Mouse (Mus musculus) testis, postnatal 14 days (tissue): ENCODE data around the gene Camsap3.
A peak's percentile ranks its signal among the peaks of the same experiment; 100 is the strongest.

Experiments used
- DNase-seq: peaks from one replicate; pipeline ENCODE4 v3.0.0; 2021; ENCODE audit warnings: low spot score

Camsap3 gene

DNA sequence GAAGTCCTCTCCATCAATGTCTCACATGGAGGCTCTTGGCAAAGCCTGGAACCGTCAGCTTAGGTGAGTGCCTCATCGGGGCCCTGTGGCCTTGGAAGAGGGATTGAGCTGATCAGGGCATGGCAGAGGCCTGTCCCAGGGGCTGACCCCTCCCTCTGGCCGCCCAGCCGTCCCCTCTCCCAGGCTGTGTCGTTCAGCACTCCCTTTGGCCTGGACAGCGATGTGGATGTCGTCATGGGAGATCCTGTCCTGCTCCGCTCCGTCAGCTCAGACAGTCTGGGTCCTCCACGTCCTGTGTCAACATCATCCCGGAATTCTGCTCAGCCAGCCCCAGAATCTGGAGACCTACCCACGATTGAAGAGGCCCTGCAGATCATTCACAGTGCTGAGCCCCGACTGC, 16.3 kb downstream of the Camsap3 start:
- DNase-seq: no peak

DNA sequence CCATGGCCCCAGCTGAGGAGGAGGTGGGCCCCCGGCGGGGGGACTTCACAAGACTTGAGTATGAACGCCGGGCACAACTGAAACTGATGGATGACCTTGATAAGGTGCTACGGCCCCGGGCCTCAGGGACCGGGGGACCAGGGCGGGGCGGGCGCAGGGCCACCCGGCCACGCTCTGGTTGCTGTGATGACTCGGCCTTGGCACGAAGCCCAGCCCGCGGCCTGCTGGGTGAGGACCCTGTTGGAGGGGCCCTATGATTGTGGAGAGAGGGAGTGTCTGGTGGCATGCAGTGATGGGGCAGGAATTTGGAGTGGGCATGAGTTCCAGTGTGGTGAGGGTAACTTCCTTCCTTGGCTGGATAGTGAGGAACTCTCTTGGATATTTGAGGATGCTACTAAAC, 19.5 kb downstream of the Camsap3 start:
- DNase-seq: no peak

DNA sequence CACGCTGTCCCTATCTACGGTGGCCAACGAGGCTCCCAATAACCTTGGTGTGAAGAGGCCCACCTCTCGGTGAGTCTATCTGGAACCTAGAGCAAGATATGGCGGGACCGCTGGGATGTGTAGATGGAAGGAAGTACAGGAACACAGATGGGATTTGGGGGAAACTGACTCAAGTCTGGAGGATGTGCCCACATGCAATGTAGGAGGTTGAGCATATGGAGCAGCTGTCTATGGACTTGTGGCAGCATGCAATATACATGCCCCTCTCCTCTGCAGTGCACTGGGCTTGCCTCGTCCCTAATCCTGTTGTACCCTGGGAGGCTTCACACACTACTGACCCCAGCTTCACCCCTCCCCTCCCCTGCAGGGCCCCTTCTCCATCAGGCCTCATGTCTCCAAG, 20.7 kb downstream of the Camsap3 start:
- DNase-seq: no peak

DNA sequence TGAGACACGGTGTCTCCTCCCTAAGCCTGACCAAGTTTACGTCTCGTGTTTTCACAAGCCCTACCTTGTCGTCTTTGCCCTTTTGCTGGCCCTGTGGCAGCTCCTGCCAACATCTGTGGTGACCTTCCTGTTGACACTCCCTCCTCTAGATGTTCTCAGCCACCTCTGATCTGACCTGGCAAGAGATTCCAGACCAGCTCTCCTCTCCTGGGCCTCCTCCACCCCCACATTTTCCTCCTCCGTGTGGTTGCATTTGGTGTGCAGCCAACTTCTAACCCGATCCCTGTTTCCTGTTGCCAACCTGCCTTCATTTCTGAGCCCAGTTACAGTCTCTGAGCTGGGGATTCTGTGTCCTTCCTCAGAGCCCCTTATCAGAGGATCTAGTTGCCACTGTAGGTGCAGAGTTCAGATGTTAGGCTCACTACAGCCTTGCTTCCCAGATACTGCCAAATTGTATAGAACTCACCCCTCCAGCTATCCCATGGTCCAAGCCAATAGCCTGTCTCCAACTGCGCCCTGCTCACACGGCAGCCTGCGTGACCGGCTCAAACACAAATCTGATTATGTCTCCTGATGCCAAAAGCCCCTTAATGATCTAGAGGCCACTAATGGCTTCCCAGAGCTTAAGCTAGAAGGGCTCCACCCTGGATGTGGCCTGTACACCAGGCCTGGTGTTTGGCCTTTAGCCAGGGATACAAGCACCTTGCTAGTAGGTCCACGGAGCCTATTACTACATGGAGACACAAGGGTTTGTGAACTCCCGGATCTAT, 22.1 kb downstream of the Camsap3 start:
- peak; percentile 78 for DNase-seq

DNA sequence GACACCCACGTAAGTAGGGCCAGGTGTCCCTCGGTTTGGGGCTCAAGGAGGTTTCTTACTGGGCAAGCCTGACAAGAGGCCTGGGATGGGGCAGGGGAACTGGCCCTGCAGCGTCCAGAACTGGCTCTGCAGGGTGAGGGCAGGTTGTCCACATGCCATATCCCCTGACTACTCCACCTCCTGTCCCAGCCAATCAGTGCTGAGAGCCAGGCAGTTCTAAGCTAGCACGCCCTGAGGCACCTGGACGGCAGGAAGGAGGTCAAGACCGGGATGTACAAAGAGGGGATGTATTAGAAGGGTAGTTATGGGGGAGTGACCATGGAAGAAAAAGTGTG, 22.7 kb downstream of the Camsap3 start:
- DNase-seq: no peak

DNA sequence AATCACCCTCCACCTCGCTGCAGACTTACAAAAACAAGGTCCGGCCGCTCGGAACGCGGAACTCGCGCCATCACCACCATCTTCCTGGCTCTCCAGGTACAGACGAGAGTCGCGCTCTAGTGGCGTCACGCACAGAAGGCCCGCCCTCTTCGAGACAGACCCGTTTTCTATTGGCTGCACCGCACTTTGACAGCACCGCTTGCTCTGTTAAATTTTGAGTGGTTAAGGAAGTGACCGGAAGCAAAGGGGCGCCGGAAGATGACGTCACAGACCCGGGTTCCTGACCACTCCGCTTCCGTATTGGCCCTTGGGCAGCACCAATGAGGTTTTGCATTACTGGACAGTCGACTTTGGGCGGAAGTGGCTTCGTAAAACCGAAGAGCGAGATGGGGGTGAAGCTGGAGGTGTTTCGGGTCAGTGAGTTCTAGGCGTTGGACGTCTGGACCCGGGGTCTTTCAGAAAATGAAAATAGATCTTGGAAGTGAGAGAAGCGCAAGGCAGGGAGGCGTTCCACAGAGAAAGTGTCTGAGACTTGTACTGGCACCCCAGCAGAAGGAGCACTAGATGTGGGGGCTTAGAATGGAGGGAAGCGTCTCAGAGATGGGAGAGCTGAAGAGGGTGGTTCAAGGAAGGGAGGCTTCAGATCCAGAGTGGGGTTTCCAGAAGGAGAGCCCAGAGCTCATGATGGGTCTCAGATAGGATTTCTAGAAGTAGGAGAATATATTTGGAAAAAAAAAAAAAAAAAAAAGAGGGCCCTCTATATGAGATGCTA, 34.3 kb downstream of the Camsap3 start, which contains the start of the genes Xab2 and Pet100:
Xab2 (minus strand) TSS at position 118 of the 772 bp plus-strand sequence.
Pet100 (plus strand) TSS at position 350 of the 772 bp plus-strand sequence.
- peak; percentile 98 for DNase-seq

DNA sequence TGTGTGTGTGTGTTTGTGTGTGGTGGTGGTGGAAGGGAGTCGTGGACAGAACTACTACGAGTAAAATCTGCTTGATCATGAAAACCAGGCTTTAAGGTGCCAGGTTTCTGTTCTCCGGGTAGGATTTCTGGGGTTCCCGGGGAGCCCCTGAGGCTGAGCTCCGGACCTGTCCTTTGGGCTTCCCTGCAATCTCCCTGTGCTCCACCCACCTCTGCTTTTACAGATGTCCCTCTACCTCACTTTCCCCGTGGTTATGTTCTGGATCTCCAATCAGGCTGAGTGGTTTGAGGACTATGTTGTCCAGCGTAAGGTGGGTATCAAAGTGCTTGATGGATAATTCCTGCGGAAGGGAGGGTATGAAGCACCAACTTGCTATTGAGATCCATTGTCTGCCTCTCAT, 35.0 kb downstream of the Camsap3 start:
- DNase-seq: no peak

DNA sequence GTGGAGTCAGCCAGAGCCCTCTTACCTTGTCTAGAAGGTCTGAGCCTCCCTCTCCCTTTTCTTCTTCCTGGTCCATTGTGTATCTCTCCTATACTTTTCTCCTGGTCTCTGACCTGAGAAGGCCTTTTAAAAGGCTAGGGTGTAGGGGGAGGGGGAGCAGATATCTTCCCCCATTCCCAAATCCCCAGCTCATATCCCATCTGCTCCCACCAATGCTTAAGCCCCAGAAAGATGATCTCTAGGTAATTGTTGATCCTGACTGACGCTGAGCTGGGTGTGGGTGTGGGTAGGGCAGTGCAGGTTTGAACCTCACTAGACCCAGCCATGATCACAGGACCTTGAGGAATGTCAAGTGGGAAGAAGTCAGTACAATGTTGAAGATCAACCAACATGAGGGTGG, 38.4 kb downstream of the Camsap3 start, which contains the start of gene Pcp2:
Pcp2 (minus strand) TSS at position 101 of the 400 bp plus-strand sequence.
- DNase-seq: no peak

DNA sequence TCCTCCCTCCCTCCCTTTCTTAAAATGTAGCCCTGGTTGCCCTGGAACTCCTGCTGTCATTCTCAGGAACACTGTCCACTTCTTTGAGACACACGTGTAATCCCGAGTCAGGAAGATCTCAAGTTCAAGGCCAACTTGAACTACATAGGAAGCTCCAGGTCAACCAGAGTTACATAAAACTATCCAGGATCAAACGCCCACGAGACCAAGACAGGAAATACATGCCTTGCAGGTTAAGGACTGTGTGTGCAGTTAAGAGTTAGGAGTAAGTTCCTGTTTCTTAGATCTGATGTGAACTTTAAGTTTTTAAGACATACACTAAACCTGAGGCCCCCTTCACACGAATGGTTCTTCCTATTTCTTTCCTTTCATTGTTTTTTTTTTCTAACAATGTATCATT, 39.9 kb downstream of the Camsap3 start:
- no peak for DNase-seq

DNA sequence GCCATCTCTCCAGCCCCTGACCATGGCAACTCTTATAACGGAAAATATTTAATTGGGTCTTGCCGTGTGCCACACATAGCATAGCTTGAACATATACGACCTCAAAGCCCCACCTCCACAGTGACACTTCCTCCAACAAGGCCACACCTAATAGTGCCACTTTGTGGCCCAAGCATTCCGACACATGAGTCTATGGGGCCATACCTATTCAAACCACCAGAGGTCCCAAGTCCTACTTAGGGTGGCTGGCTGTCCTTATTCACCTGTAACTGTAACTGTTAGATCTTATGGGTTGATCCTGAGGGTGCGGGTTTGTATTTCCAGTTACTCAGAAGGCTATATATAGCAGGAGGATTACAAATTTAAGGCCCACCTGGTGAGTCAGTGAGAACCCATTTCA, 40.9 kb downstream of the Camsap3 start:
- DNase-seq: no peak

DNA sequence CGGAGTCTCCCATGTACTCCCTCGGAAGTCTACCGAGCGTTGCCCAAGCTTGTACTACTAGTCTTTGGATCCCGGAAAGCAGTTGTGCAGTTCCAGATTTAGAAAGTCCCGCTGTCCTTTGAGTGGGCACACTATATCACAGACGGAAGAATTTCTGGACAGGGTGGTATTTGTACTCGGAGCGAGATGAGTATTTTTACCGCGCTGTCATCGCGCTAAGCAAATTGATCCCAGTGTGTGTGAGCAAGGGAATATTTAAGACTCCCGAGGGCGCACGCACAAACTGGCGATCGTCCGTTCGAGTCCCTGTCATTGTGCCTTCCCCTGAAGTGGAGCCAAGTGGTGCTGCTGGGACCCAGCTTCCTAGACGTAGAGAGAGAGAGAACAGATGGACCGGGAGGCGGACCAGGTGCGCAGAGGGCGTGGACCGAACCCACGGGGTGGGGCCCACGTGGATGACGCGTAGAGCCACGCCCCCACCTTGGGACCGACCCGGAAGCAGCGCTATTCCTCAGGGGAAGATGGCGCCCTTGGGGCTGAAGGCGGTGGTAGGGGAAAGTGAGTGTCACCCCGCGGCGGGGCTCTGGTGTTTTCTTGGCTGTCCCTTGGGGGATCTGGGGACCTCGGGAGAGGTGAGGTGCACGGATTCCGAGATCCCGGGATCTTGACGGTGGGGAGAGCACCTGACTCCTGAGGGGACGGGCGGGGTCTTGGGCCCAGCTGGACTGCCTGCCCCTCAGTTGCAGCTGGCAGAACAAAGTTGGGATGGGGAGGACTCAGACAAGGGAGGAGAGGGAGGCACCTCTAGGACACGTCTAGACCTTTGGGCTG, 43.8 kb downstream of the Camsap3 start, which contains the start of gene Stxbp2:
Stxbp2 (plus strand) TSS at position 309 of the 831 bp plus-strand sequence.
- peak; percentile 81 for DNase-seq

DNA sequence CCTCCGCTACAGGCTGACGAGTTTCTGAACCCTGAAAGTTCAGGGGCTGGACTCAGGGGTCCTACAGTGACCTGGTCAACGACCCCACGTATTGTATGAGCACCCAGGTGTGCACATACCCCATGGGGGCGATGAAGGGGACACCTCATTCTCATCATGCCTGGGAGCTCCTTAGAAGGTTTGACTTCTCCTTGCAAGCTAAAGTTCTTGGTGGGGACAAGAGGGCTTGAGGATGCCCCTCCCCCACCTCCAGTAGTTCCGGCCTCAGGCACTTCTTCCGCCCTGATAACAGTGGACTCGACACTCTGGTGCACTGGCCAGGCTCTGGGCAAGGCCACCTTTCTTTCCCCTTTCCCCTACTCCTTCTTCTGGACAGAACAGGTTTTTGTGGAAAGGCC, 44.4 kb downstream of the Camsap3 start:
- no peak for DNase-seq

DNA sequence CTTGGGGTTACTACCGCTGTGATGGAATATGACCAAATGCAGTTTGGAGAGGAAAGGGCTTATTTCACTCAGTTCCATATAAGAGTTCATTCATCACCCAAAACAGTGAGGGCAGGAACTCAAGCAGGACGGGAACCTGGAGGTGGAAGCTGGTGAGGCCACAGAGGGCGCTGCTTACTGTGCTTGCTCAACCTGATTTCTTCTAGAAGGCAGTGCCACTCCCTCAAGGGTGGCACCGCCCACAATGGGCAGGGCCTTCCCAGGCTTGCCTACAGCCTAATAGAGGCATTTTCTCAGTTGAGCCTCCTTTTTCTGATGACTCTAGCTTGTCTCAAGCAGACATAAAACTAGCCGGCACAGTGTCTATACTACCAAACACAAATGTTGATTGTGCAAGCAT, 58.7 kb downstream of the Camsap3 start:
- no peak for DNase-seq

DNA sequence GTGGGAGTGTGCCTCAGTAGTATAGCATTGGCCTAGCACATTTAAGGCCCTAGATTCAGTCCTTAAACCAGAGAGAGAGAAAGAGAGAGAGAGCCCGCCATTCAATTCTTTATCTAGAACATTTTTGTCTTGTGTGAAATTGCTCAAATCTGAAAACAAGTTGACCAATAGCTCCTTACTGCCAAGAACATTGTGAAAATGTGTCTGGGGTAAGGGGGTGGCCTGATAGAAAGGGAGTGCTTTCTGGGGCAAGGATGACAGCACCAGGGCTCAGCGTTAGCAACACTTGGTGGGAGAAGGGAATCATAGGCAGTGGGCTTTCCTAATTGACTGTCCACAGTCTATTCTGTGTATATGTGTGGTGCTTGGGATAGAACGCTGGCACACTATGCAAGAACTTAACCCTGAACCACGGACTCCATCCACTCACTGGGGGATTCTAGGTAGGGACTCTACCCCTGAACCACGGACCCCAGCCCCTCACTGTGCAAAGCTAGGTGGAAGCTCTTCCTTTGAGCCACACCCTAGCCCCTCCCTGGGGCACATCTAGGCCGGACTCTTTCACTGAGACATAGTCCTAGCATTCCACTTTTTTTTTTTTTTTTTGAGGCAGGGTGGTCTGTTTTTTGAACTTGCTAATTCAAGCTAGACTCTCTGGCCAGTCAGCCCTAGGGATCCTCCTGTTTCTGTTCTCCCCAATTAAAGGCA, 59.9 kb downstream of the Camsap3 start:
- no peak for DNase-seq

DNA sequence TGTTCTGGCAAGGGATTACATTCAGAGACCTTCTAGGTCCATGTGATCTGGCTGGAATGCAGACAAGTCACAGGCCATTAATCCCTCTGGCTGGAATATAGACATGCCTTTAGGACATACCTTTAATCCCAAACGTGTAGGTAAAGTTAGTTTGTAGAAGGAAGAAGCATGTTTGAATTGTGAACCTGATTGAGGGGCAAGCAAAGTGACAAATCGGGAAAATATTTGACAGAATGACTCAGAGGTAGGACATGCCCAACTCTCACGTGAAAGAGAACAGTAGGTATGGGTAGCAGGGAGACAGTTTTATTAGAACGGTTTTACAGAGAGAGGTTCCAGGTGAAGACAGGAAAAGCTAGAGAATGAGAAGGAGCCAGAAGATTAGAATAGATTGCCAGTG, 60.5 kb downstream of the Camsap3 start:
- no peak for DNase-seq

DNA sequence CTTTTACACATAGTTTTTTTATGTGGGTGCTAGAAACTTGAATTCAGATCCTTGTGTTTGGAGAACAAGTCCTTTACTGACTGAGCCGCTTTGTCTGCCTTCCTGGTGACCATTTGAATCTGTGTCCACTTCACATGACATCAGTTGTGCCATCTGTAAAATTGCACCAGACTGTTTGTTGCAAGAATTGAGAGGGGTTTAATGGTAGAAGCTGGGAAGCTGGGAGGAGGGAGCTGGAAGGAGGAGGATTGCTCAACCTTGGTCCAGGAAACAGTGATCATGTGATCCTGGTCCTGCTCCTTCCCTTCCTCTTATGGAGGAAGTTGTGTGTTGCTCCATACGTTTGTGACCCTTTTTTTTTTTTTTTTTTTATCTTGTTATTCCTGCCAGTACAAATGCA, 61.2 kb downstream of the Camsap3 start:
- DNase-seq: no peak

DNA sequence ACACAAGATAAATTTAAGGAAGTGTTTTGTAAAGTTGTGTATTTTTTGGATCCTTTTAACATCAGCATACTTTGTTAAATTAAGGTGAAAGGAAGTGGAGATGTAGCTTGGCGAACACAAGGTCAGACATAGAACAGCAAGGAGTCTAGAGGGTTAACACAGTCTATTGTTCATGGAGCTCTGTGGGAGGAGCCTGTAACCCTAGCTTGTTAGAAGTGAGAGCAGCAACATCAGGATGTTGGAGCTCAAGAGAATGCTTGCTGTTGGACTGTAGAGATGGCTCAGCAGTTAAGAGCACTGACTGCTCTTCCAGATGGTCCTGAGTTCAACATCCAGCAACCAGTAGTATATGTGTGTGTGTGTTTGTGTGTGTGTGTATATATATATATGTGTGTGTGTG, 61.9 kb downstream of the Camsap3 start:
- DNase-seq: no peak

DNA sequence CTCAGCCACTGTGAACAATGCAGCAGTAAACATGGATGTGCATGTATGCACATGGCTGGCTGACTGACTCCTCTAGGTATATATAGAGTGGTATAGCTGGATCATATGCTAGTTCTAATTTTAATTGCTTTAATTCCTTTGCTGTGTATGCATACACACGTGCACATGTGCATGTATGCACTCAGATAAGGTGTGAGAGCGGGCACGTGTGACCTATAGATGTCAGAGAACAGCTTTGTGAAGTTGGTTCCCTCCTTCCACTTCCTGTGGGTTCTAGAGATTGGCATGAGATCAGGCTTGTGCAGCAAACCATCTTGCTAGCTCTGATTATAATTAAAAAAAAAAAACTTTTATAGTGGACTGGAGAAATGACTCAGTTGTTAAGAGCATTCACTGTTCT, 65.8 kb downstream of the Camsap3 start:
- DNase-seq: no peak

DNA sequence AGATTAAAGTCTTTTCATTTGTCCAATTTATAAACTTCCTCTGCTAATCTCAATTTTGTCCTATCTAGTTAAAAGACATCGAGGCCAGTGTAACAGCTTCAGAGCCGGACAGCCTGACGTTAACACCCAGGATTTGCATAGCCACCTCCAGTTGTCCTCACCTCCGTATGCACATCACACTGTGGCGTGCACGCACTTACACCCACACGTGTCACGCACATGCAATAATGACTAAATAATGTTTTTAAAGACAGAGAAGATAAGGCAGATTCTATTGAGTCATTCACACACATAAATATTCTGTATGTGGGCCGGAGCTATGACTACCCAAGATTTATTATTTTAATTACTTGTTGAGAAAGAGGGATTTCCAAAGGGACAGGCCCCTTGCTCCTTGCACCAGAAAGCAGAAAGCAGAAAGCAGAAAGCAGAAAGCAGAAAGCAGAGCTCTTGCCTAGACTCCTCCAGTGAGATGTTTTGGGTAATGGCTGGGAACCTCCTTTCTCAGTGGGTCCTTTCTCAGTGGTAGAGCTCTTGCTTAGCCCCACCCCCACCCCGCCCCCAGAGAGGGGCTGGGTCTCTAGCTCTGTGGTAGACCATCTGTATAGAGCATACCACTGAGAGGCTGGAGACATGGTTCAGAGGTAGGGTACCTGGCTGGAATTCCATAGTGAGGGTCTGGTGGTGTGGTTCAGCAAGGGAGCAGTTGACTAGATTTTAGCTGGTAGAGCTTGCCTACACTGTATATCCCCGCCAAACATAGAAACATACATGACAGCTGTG, 67.8 kb downstream of the Camsap3 start:
- no peak for DNase-seq

DNA sequence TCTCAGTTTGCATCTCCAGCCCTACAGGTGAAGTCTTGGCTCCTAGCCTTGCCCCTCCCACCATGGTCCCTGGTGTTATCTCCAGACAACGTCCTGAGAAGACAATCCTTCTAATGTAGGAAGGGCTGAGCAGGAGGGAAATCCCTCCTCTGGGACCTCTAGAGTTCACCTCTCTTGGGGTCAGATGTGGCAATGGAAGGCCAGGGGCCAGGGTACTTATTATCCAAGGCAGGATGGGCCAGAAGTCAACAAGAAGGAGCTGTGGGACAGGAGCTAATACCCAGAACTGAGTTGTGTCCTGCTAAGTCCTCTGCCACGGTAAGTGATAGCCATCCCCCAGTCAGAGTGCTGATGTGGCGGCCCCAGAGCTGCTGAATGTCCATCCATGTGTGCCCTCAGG, 68.4 kb downstream of the Camsap3 start, which contains the start of gene Retn:
Retn (plus strand) TSS at position 245 of the 400 bp plus-strand sequence.
- no peak for DNase-seq
